Mouse (Mus musculus): ENCODE data around the gene Ift57.

- TF ChIP-seq NELFE (IDR thresholded peaks at IDR 0.05; ENCODE audit: low read depth, low read length) (no peak), GABPA (IDR thresholded peaks at IDR 0.05; ENCODE audit: insufficient replicate concordance, low read depth, low read length) (no peak), MAFK (IDR thresholded peaks at IDR 0.05; ENCODE audit: insufficient replicate concordance, low read length) (no peak; the same call in 1 of the 2 replicates), E2F4 (IDR thresholded peaks at IDR 0.05; ENCODE audit: insufficient replicate concordance, low read depth, low read length) (no peak), CTCF (conservative IDR thresholded peaks at IDR 0.05 in 1 of 2, IDR thresholded peaks at IDR 0.05 in 1 of 2; ENCODE audit: low read depth in 2 of 2, low read length in 2 of 2) (no peak), ZKSCAN1 (IDR thresholded peaks at IDR 0.05; ENCODE audit: borderline replicate concordance, low read depth, low read length) (no peak)
Observed at GRCm38 (mm10) chr16:49775002-49775966, 76.3 kb downstream of the Ift57 start.

All from CH12.LX (cell line).